Mouse (Mus musculus) neural tube, embryonic 11.5 days (tissue): ENCODE data around the gene Zfp729a. TPM values are rescaled to one million over a fixed set of nuclear protein-coding genes. Genes with fewer than 3 reads are reported as not detected.
"Not testable (repeated sequence)": the region's sequence is repeated elsewhere in the genome, so short reads cannot be mapped to it uniquely, and the experiment has no call there.

Experiments
- ATAC-seq: fragments of 200-750 bp; cut with Nextera tagmentation; 2 replicates; pipeline ENCODE4 v1.8.0; 2017; ENCODE audit warnings: moderate number of reproducible peaks, mild to moderate bottlenecking, moderate TSS enrichment, moderate library complexity; ENCODE audit not compliant: insufficient read depth, low FRiP score, low TSS enrichment
- DNase-seq: peaks from one replicate; pipeline ENCODE4 v3.0.0-alpha.2; 2015; ENCODE audit warnings: low spot score
- H3K27ac ChIP-seq: fragments of 300-500 bp; sonication (generic); 2 replicates; pipeline ENCODE4 v1.5.1; 2014; ENCODE audit warnings: low read depth, mild to moderate bottlenecking, low read length
- H3K27me3 ChIP-seq: fragments of 300-500 bp; sonication (generic); 2 replicates; pipeline ENCODE4 v1.6.1; 2014; ENCODE audit warnings: mild to moderate bottlenecking, low read length, mixed read lengths; ENCODE audit not compliant: control insufficient read depth, insufficient read depth
- H3K36me3 ChIP-seq: fragments of 300-500 bp; sonication (generic); 2 replicates; pipeline ENCODE4 v1.6.1; 2014; ENCODE audit warnings: mild to moderate bottlenecking, low read length, moderate library complexity, mixed read lengths; ENCODE audit not compliant: control insufficient read depth, insufficient read depth
- H3K4me1 ChIP-seq: fragments of 300-500 bp; sonication (generic); 2 replicates; pipeline ENCODE4 v1.6.1; 2014; ENCODE audit warnings: low read length, mixed read lengths; ENCODE audit not compliant: control insufficient read depth, insufficient read depth
- H3K4me2 ChIP-seq: fragments of 300-500 bp; sonication (generic); 2 replicates; pipeline ENCODE4 v1.6.1; 2014; ENCODE audit warnings: low read depth, mild to moderate bottlenecking, moderate library complexity
- H3K4me3 ChIP-seq: fragments of 300-500 bp; sonication (generic); 2 replicates; pipeline ENCODE4 v1.5.1; 2014; ENCODE audit warnings: low read depth, low read length
- H3K9ac ChIP-seq: fragments of 300-500 bp; sonication (generic); 2 replicates; pipeline ENCODE4 v1.6.1; 2014; ENCODE audit warnings: mild to moderate bottlenecking, low read length
- H3K9me3 ChIP-seq: fragments of 300-500 bp; sonication (generic); 2 replicates; pipeline ENCODE4 v1.6.1; 2016; ENCODE audit warnings: low read length; ENCODE audit not compliant: control insufficient read depth
- WGBS: fragments of 180-500 bp; shearing (Covaris S2); extraction: QIAGEN DNeasy Blood & Tissue Kit; methylation state at CpG from one replicate; pipeline ENCODE4 v1.1.7; 2014; 5-methylcytosine and 5-hydroxymethylcytosine counted together
- polyA plus RNA-seq: library from polyadenylated mRNA; unstranded; fragments of >200 nt; fragmentation: Nextera tagmentation; extraction: Ambion mirVana; gene quantifications from 2 replicates; pipeline ENCODE4 v1.2.1, GENCODE M21; 2014

The Zfp729a gene
- 3.2 and 4.0 TPM in 2 replicates for polyA plus RNA-seq

DNA sequence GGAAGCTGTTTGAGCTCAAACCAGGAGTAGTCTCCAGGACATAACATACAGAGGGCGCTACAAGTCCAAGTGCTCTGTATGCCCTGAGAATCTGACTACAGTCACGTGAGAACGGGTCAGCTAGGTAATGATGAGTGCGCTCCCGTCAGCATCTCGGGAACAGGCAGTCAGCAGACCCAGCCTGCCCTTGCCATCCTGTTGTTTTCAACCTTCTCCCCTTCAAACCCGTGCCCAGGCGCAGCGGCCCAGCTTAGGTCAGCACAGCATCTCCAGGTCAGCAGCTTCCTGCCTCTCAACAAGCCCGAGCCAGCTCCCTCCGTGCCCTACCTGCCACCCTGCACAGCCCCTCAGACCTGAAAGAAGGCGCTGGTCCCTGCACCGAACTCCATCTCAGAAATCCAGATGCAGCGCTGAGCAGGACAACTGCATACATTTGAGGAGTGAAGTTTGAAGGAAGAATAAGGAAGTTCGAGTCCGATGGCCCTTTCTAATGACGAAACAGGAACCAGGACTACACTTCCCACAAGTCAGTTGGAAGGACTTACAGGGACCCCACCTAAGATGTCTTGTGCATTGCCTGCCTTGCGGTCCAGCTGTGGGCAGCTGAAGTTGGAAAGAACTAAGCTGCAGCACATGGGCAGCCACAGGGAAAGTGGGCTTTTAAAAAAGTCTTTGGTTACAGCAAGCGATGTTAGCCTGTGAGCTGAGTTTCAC is at the start of gene Zfp729a, which contains the start of gene Gm49345:
Zfp729a (minus strand) TSS at position 498 of the 714 bp plus-strand sequence.
Gm49345 (minus strand) TSS at position 476 of the 714 bp plus-strand sequence.
- under 1% methylated on average over 19 of the region's 19 CpGs for WGBS
- Histone ChIP-seq H3K4me2 (peak within 1 kb of the TSS; percentile 41), H3K4me3 (peak within 1 kb of the TSS; percentile 83), H3K27me3 (no peaks in the 10 kb centered on the region), H3K4me1 (no peaks in the 10 kb centered on the region), H3K9me3 (no peaks in the 10 kb centered on the region), H3K27ac (no peak within 1 kb of the TSS), H3K36me3 (no peaks in the 10 kb centered on the region), H3K9ac (peak within 1 kb of the TSS; percentile 69)
- peak; percentile 97 for ATAC-seq
- DNase-seq = peak; percentile 81

DNA sequence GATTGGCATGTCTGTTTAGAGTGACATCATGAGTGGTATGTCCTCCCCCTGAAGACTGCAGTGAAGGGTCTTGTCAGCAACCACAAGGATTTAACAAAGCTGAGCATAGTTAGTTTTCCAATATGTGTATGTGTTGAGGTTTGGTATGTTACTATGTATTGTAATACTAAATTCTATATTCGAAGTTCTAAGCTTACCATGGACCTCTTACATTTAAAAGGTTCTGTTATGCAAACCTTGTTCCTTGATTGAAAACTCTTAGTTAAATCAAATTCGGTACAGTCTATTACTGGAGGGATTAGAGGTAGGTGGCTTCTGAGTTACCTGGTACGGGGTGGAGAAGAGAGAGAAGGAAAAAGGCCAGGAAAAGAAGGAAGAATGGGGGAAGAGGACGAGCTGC is 49.4 kb upstream of the Zfp729a start, which contains the start of gene Zfp738:
Zfp738 (minus strand) TSS at position 101 of the 400 bp plus-strand sequence.
- Histone ChIP-seq H3K27ac (no peak within 1 kb of the TSS), H3K9ac (no peak within 1 kb of the TSS), H3K27me3 (no peaks in the 10 kb centered on the region), H3K9me3 (no peaks in the 10 kb centered on the region), H3K4me2 (no peak within 1 kb of the TSS), H3K4me1 (no peaks in the 10 kb centered on the region), H3K36me3 (no peaks in the 10 kb centered on the region), H3K4me3 (no peak within 1 kb of the TSS)
- DNase-seq (no peak), ATAC-seq (no peak)
- 81% methylated on average over 4 of the region's 4 CpGs for WGBS

DNA sequence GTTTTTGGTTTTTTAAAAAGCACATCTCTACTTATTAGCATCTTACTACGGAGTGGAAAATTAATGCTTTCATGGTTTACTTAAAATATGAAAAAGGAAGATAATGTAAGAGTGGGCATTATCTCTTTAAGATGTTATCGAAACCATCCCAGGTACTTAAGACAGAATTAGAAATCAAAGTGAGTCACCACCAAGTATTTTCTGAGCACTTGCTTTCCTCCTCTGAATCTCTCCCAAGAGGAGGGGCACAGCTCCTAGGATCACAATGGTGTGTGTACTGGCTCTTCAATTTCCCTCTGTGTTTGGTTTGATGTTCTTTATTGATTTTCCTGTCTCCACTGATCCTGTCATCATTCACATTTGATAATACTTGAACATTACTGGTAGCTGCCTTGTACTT is 46.2 kb upstream of the Zfp729a start:
- not testable (repeated sequence) for H3K9ac ChIP-seq, H3K27me3 ChIP-seq, H3K27ac ChIP-seq, H3K4me1 ChIP-seq, H3K36me3 ChIP-seq, DNase-seq, H3K9me3 ChIP-seq, H3K4me2 ChIP-seq
- peak; percentile 32; the same call in 1 of the 2 replicates for ATAC-seq
- 88% methylated on average over 2 of the region's 2 CpGs for WGBS
- peak overlapping the region; percentile 60 for H3K4me3 ChIP-seq

DNA sequence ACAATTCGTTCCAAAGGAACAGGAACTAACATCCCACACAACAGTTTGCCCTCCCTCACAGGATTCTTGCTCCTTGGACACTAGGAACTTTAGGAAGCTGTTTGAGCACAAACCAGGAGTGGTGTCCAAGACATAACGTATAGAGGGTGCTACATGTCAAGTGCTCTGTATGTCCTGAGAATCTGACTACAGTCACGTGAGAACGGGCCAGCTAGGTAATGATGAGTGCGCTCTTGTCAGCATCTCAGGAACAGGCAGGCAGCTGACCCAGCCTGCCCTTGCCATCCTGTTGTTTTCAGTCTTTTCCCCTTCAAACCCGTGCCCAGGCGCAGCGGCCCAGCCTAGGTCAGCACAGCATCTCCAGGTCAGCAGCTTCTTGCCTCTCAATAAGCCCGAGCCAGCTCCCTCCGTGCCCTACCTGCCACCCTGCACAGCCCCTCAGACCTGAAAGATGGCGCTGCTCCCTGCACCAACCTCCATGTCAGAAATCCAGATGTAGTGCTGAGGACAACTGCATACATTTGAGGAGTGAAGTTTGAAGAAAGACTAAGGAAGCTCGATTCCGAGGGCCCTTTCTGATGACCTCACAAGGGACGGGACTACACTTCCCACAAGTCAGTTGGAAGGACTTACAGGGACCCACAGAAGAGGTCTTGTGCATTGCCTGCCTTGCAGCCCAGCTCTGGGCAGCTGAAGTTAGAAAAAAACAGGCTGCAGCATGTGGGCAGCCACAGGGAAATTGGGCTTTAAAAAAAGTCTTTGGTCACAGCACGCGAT is 45.6 kb upstream of the Zfp729a start:
- WGBS = 18% methylated on average over 16 of the region's 16 CpGs
- peak overlapping the region; percentile 60 for H3K4me3 ChIP-seq
- not testable (repeated sequence) for H3K27ac ChIP-seq, H3K36me3 ChIP-seq, H3K9me3 ChIP-seq, H3K4me1 ChIP-seq, H3K27me3 ChIP-seq
- peak; percentile 100 for ATAC-seq
- H3K4me2 ChIP-seq = peak overlapping the region; percentile 64
- H3K9ac ChIP-seq = peak overlapping the region; percentile 77
- DNase-seq = peak; percentile 85

DNA sequence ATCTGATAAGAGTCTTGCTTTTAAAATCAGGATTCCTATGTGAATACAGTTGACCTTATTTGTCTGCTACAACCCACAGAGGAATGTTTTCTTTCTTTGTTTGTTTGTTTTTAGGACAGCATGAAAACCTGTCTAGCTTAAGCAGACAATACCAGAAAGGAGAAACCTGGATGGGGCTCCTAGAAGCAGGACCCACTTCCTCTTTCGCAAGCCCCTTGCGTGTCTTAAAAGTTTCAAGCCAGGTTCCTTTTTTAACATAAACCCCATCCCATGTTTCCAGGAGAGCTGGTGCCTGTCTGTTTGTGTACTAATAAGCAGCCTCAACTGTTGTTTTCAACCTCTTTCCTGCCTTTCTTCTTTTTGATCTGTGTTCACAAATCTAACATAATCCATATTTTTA is 37.3 kb upstream of the Zfp729a start:
- Histone ChIP-seq H3K9ac (no peak overlapping the region), H3K4me3 (no peak overlapping the region), H3K9me3 (no peaks in the 10 kb centered on the region), H3K27ac (no peak overlapping the region), H3K4me1 (no peaks in the 10 kb centered on the region), H3K36me3 (no peaks in the 10 kb centered on the region), H3K4me2 (no peak overlapping the region), H3K27me3 (no peaks in the 10 kb centered on the region)
- DNase-seq (no peak), ATAC-seq (no peak)
- WGBS = 97% methylated on average over 2 of the region's 2 CpGs

DNA sequence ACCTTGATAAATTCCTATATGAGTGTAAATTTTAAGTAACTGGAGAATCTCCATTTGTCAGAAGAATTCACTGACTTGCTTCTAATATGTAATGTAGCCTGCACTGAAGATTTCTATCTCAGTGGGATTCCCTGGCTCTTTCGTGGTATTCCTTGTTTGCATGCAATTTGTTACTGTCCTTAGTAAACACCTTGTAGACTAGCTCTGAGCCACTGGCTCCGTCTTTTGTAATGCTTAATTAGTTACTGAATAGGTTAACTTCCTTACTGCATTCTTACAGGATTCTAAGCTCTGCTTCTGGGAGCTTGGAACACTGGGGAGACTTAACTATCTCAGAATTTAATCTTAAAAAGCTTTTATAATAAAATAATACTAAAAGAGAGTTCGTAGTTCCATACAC is 14.9 kb upstream of the Zfp729a start:
- H3K36me3 ChIP-seq = no peaks in the 10 kb centered on the region
- 46% methylated on average over 3 of the region's 3 CpGs for WGBS
- H3K27me3 ChIP-seq = no peaks in the 10 kb centered on the region
- ATAC-seq (no peak), DNase-seq (no peak)
- no peak overlapping the region for H3K9ac ChIP-seq
- no peaks in the 10 kb centered on the region for H3K9me3 ChIP-seq
- H3K4me1 ChIP-seq = no peaks in the 10 kb centered on the region
- H3K4me2 ChIP-seq = no peak overlapping the region
- H3K27ac ChIP-seq = no peak overlapping the region
- H3K4me3 ChIP-seq = no peak overlapping the region

DNA sequence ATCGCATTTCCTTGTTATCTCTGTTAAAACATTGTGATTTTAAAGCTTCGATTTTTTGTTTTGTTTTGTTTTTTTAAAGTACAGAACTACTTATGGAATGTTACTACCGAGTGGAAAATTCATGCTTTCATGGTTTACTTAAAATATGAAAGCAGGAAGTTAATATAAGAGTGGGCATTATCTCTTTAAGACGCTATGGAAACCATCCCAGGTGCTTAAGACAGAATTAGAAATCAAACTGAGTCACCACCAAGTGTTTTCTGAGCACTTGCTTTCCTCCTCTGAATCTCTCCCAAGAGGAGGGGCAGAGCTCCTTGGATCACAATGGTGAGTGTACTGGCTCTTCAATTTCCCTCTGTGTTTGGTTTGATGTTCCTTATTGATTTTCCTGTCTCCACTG is 27.5 kb downstream of the Zfp729a start:
- no peaks in the 10 kb centered on the region for H3K27me3 ChIP-seq
- ATAC-seq = no peak
- no peaks in the 10 kb centered on the region for H3K36me3 ChIP-seq
- H3K9ac ChIP-seq = no peak overlapping the region
- no peak overlapping the region for H3K4me2 ChIP-seq
- H3K4me3 ChIP-seq = no peak overlapping the region
- DNase-seq = no peak
- no peaks in the 10 kb centered on the region for H3K9me3 ChIP-seq
- 92% methylated on average over 4 of the region's 4 CpGs for WGBS
- H3K4me1 ChIP-seq = no peaks in the 10 kb centered on the region
- no peak overlapping the region for H3K27ac ChIP-seq

DNA sequence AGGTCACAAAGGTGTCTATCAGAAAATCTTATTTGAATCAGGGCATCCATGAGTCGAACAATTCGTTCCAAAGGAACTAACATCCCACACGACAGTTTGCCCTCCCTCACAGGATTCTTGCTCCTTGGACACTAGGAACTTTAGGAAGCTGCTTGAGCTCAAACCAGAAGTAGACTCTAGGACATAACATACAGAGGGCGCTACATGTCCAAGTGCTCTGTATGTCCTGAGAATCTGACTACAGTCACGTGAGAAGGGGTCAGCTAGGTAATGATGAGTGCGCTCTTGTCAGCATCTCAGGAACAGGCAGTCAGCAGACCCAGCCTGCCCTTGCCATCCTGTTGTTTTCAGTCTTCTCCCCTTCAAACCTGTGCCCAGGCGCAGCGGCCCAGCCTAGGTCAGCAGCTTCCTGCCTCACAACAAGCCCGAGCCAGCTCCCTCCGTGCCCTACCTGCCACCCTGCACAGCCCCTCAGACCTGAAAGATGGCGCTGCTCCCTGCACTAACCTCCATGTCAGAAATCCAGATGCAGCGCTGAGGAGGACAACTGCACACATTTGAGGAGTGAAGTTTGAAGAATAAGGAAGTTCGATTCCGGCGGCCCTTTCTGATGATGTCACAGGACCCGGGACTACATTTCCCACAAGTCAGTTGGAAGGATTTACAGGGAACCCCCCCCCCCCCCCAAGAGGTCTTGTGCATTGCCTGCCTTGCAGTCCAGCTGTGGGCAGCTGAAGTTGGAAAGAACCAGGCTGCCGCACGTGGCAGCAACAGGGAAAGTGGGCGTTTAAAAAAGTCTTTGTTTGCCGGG is 28.3 kb downstream of the Zfp729a start, which contains the start of gene Zfp729b:
Zfp729b (minus strand) TSS at position 642 of the 811 bp plus-strand sequence.
- 4% methylated on average over 20 of the region's 20 CpGs for WGBS
- peak; percentile 97 for ATAC-seq
- DNase-seq = peak; percentile 87
- Histone ChIP-seq H3K4me2 (peak within 1 kb of the TSS; percentile 46), H3K9me3 (no peaks in the 10 kb centered on the region), H3K9ac (peak within 1 kb of the TSS; percentile 72), H3K36me3 (no peaks in the 10 kb centered on the region), H3K4me3 (peak within 1 kb of the TSS; percentile 65), H3K4me1 (no peaks in the 10 kb centered on the region), H3K27me3 (no peaks in the 10 kb centered on the region), H3K27ac (no peak within 1 kb of the TSS)
